Mouse (Mus musculus): Measurements from ENCODE around the gene Acot7. TPM values are rescaled to one million over a fixed set of nuclear protein-coding genes. Genes with fewer than 3 reads are reported as not detected.
A peak's percentile ranks its signal among the peaks of the same experiment; 100 is the strongest.

The Acot7 gene
- polyA plus RNA-seq (2012; rRNA removed), result 47.7 and 50.3 TPM in 2 replicates
- 47.3 and 48.4 TPM in 2 replicates for polyA plus RNA-seq (2014; fragmentation: Nextera tagmentation; extraction: Ambion mirVana)

DNA sequence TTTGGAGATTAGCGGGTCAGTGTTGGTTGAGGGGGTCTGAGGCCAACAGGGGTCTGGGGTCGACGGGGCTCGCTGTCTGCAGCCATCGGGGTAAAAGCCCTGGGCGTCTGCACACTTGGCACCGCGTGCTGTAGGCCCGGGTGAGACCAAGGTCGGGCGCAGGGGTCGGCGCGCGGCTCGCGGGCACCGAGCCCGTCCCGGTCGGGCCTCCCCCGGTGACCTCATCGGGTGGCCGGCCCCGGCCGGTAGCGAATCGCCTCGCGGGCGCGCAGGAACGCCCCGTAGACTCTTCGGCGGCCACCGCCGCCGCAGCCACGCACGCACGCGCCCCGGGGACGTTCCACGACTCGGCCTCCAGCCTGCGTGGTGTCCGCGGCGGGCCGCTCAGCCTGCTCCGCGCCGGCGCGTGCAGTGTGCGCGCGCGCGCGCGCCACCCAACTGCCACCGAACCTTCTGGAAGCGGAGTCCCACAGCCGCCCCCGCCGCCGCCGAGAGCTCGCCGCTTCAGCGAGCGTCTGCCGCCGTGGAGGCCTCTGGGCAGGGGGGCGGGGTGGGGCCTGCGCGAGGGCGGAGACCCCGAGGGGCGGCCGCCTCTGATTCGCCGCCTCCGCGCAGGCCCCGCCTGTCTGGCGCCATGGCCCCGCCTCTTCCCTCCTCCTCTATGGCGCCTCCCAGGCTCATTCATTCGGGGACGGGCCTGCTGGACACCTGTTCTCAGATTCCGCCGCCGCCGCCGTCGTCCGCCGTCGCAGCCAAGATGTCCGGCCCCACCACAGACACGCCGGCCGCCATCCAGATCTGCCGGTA lies at the start of gene Acot7:
Gene Acot7 (plus strand): TSS at position 598 of the 807 bp plus-strand sequence.
- Histone ChIP-seq H3K9me3 (ENCODE audit: control insufficient read depth, low read length) (no peaks in the 10 kb centered on the region), H3K4me3 (replicated peaks; ENCODE audit: low read length) (peak within 1 kb of the TSS; percentile 67), H3K4me2 (replicated peaks; ENCODE audit: low read depth, low read length, severe bottlenecking) (peak within 1 kb of the TSS; percentile 95), H3K4me1 (ENCODE audit: control insufficient read depth, insufficient read depth, low read length) (peaks cover 11% of the 10 kb centered on the region; the same call in 1 of the 2 replicates), H3K9ac (ENCODE audit: low read depth, low read length, severe bottlenecking) (peak within 1 kb of the TSS; percentile 91), H3K36me3 (ENCODE audit: control insufficient read depth, insufficient read depth, low read length) (no peaks in the 10 kb centered on the region), H3K27me3 (ENCODE audit: control insufficient read depth, insufficient read depth, low read length) (peaks cover 13% of the 10 kb centered on the region), H3K27ac (replicated peaks; ENCODE audit: low read depth, low read length) (peak within 1 kb of the TSS; percentile 72)
- peak; percentile 82; the same call in 1 of the 2 replicates for TF ChIP-seq POLR2A (IDR thresholded peaks at IDR 0.05; ENCODE audit: borderline replicate concordance, extremely low read depth, insufficient read depth, insufficient read length)
- WGBS, result under 1% methylated on average over 47 of the region's 108 CpGs
- peak; percentile 98 for ATAC-seq (ENCODE audit: low FRiP score, low read depth)
- peak; percentile 93 for DNase-seq (ENCODE audit: low spot score)

DNA sequence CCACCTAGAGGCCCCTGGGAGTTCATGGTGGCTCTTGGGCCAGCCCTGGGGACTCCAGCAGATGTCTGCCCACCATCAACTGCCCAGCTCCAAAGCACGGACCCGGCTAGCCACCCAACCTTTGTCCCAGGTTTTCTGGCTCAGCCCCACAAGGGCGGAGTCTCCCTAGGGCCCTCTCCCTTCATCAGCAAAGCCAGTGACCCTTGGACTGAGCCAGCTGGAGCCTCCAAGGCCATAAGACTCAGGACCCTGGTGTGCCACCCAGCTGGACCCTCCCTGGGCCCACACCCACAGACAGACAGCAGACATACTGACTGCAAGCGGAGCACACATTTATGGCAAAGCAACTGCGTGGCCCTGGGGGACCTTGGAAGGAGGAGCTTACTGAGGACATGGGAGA lies 49.1 kb upstream of the Acot7 start:
- ATAC-seq (ENCODE audit: low FRiP score, low read depth), result no peak
- Histone ChIP-seq H3K4me2 (replicated peaks; ENCODE audit: low read depth, low read length, severe bottlenecking) (no peak overlapping the region), H3K36me3 (ENCODE audit: control insufficient read depth, insufficient read depth, low read length) (no peaks in the 10 kb centered on the region), H3K9ac (ENCODE audit: low read depth, low read length, severe bottlenecking) (no peak overlapping the region), H3K27me3 (ENCODE audit: control insufficient read depth, insufficient read depth, low read length) (peaks cover 99% of the 10 kb centered on the region), H3K27ac (replicated peaks; ENCODE audit: low read depth, low read length) (no peak overlapping the region), H3K4me1 (ENCODE audit: control insufficient read depth, insufficient read depth, low read length) (peaks cover 28% of the 10 kb centered on the region), H3K9me3 (ENCODE audit: control insufficient read depth, low read length) (no peaks in the 10 kb centered on the region), H3K4me3 (replicated peaks; ENCODE audit: low read length) (no peak overlapping the region)
- no peak for DNase-seq (ENCODE audit: low spot score)
- TF ChIP-seq POLR2A (IDR thresholded peaks at IDR 0.05; ENCODE audit: borderline replicate concordance, extremely low read depth, insufficient read depth, insufficient read length), result no peak
- WGBS, result 61% methylated on average over 5 of the region's 5 CpGs

DNA sequence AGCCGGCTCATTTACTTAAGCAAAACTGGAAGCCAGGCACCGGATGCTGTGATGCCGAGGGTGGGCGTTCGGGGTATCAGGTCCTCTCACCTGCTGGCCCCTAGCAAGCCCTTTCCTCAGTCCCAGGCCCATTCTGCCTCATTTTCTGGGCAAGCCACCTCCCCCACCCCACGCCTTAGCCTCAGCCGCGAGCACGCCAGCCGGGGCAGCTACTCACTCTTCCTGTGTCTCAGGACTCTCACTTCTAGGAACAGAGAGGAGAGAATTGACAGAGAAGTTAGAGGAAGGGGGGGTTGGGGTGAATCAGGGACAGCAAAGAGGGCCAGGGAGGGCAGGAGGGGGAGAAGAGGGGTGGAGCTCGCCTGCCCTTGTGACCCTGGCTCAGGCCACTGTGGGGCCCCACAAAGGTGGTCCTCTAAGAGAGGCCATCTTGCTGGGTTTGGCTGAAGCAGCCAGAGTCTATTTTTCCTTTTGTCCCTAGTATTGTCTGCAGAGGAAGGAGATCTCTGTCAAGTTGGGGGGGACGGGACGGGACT lies 48.5 kb upstream of the Acot7 start:
- H3K4me1 ChIP-seq (ENCODE audit: control insufficient read depth, insufficient read depth, low read length), result peaks cover 28% of the 10 kb centered on the region
- no peak for ATAC-seq (ENCODE audit: low FRiP score, low read depth)
- no peak for DNase-seq (ENCODE audit: low spot score)

DNA sequence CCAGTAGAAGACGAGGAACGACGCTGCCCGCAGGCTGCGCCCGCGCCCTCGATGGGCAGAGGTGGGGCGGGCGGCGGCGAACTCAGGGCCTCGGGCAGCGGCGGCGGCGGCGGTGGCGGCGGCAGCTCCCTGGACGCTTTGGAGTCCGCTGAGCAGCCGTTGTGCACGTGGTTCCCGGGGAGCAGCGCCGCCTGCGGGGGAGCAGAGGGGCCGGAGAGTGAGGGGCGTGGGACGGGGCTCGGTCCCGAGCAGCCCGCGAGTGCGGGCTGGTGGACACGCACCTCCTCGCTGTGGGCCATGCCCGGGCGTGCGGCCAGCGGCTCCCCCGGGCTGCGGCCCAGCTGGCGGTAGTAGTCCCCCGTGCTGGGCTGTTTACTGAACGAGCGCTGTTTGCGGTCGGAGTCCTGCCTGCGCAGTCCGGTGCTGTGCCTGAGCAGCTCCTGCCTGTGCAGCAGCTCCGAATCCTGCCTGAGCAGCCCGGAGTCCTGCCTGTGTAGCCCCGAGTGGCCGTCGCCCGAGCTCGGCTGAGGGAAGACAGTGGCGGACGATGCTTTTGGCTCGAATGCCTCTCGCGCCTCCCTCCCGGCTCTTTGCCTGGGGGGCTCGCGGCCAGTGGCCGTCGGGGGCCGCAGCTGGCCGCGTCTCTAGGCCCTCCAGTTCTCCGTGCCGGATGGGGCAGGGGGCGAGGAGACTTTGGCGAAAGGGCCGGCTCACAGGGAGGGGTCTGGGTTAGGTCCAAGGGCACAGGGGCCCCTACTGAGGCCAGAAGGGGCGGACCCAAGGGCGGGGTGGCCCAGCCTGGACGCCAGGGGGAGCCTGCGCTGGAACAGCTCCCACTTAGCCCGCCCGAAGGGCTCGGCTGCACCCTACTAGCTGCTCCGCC lies 46.9 kb upstream of the Acot7 start:
- ATAC-seq (ENCODE audit: low FRiP score, low read depth), result peak; percentile 62
- under 1% methylated on average over 46 of the region's 85 CpGs for WGBS
- H3K36me3 ChIP-seq (ENCODE audit: control insufficient read depth, insufficient read depth, low read length), result no peaks in the 10 kb centered on the region
- no peak for TF ChIP-seq POLR2A (IDR thresholded peaks at IDR 0.05; ENCODE audit: borderline replicate concordance, extremely low read depth, insufficient read depth, insufficient read length)
- H3K27me3 ChIP-seq (ENCODE audit: control insufficient read depth, insufficient read depth, low read length), result peaks cover 84% of the 10 kb centered on the region
- H3K4me3 ChIP-seq (replicated peaks; ENCODE audit: low read length), result peak overlapping the region; percentile 42
- peak; percentile 40 for DNase-seq (ENCODE audit: low spot score)
- H3K9me3 ChIP-seq (ENCODE audit: control insufficient read depth, low read length), result no peaks in the 10 kb centered on the region
- H3K4me1 ChIP-seq (ENCODE audit: control insufficient read depth, insufficient read depth, low read length), result peaks cover 28% of the 10 kb centered on the region
- H3K27ac ChIP-seq (replicated peaks; ENCODE audit: low read depth, low read length), result no peak overlapping the region
- peak overlapping the region; percentile 48 for H3K9ac ChIP-seq (ENCODE audit: low read depth, low read length, severe bottlenecking)
- peak overlapping the region; percentile 82 for H3K4me2 ChIP-seq (replicated peaks; ENCODE audit: low read depth, low read length, severe bottlenecking)

More for the DNA sequence above, 48.5 kb upstream of the Acot7 start:
- Histone ChIP-seq H3K27me3 (ENCODE audit: control insufficient read depth, insufficient read depth, low read length) (peaks cover 98% of the 10 kb centered on the region), H3K9ac (ENCODE audit: low read depth, low read length, severe bottlenecking) (0 out of 2 replicates have a peak overlapping the region, but pooled peaks have one; percentile 16), H3K36me3 (ENCODE audit: control insufficient read depth, insufficient read depth, low read length) (no peaks in the 10 kb centered on the region), H3K27ac (replicated peaks; ENCODE audit: low read depth, low read length) (no peak overlapping the region), H3K9me3 (ENCODE audit: control insufficient read depth, low read length) (no peaks in the 10 kb centered on the region), H3K4me2 (replicated peaks; ENCODE audit: low read depth, low read length, severe bottlenecking) (no peak overlapping the region), H3K4me3 (replicated peaks; ENCODE audit: low read length) (no peak overlapping the region)
- 26% methylated on average over 13 of the region's 13 CpGs for WGBS
- no peak for TF ChIP-seq POLR2A (IDR thresholded peaks at IDR 0.05; ENCODE audit: borderline replicate concordance, extremely low read depth, insufficient read depth, insufficient read length)
